Mouse (Mus musculus) left cerebral cortex, postnatal 36 days (tissue): ENCODE results near the gene Hjurp. TPM values are rescaled to one million over a fixed set of nuclear protein-coding genes. Genes with fewer than 3 reads are reported as not detected.

Experiments
- DNase-seq, 2 experiments: peaks; one replicate each; pipeline ENCODE4 v3.0.0; 2021 to 2022; ENCODE audit warnings: low spot score in 2 of 2, mixed read lengths in 1 of 2
- intact Hi-C: fragments of 180-260 bp; cut with DNase I; formaldehyde crosslinking; loops from one replicate; pipeline ENCODE4 v1.15.1; 2025
- total RNA-seq, 2 experiments: library from RNA; stranded (reverse); gene quantifications; 2 replicates each; pipeline ENCODE4 v1.2.3; 2021

Hjurp gene
- total RNA-seq, 2 experiments from 2014 or later, result 33.0 to 38.9 TPM

- intact Hi-C loops, result no loop called here
- DNase-seq, result no peak
These were observed 9.9 kb downstream of the Hjurp start for GRCm38 (mm10) chr1:88267489-88267888.

- no peak for DNase-seq
- intact Hi-C loops, result no loop called here
These were observed 11.3 kb downstream of the Hjurp start for GRCm38 (mm10) chr1:88266123-88266522.

- intact Hi-C loops, result no loop called here
- DNase-seq, result no peak
These were observed 12.6 kb downstream of the Hjurp start for GRCm38 (mm10) chr1:88264869-88265240.

GRCm38 (mm10) chr1:88264237-88264868, 13.1 kb downstream of the Hjurp start:
- intact Hi-C loops, result no loop called here
- DNase-seq, result no peak

- no peak for DNase-seq
- intact Hi-C loops, result no loop called here
These were observed 13.7 kb downstream of the Hjurp start for GRCm38 (mm10) chr1:88263778-88264177.

- no peak for DNase-seq
- intact Hi-C loops, result no loop called here
These were observed 14.5 kb downstream of the Hjurp start for GRCm38 (mm10) chr1:88262961-88263360.

- DNase-seq, result no peak
- intact Hi-C loops, result no loop called here
These were observed 15.2 kb downstream of the Hjurp start for GRCm38 (mm10) chr1:88262255-88262654.

- intact Hi-C loops, result no loop called here
- DNase-seq, result no peak
These were observed 15.7 kb downstream of the Hjurp start for GRCm38 (mm10) chr1:88261706-88262105.

GRCm38 (mm10) chr1:88260604-88261377, 16.6 kb downstream of the Hjurp start:
- intact Hi-C loops, result no loop called here
- DNase-seq, result no peak

GRCm38 (mm10) chr1:88260114-88260513, 17.3 kb downstream of the Hjurp start:
- intact Hi-C loops, result no loop called here
- no peak for DNase-seq

GRCm38 (mm10) chr1:88259643-88260024, 17.8 kb downstream of the Hjurp start:
- DNase-seq, result no peak

GRCm38 (mm10) chr1:88258881-88259642, 18.4 kb downstream of the Hjurp start:
- DNase-seq, result no peak
- intact Hi-C loops, result no loop called here

More at GRCm38 (mm10) chr1:88259643-88260024, 17.8 kb downstream of the Hjurp start:
- intact Hi-C loops, result no loop called here

- intact Hi-C loops, result no loop called here
- no peak for DNase-seq
These were observed 19.1 kb downstream of the Hjurp start for GRCm38 (mm10) chr1:88258361-88258760.

GRCm38 (mm10) chr1:88257681-88258080, 19.8 kb downstream of the Hjurp start:
- DNase-seq, result no peak
- intact Hi-C loops, result no loop called here

- intact Hi-C loops, result no loop called here
- DNase-seq, result no peak
These were observed 20.4 kb downstream of the Hjurp start for GRCm38 (mm10) chr1:88256886-88257663.

GRCm38 (mm10) chr1:88255989-88256754, 21.3 kb downstream of the Hjurp start:
- intact Hi-C loops, result no loop called here
- DNase-seq, result no peak

GRCm38 (mm10) chr1:88255466-88255857, 22.0 kb downstream of the Hjurp start:
- DNase-seq, result no peak
- intact Hi-C loops, result no loop called here

GRCm38 (mm10) chr1:88254793-88255465, 22.5 kb downstream of the Hjurp start:
- intact Hi-C loops, result no loop called here

GRCm38 (mm10) chr1:88253540-88253939, 23.9 kb downstream of the Hjurp start:
- intact Hi-C loops, result no loop called here
- no peak for DNase-seq

More at GRCm38 (mm10) chr1:88254793-88255465, 22.5 kb downstream of the Hjurp start:
- no peak for DNase-seq
